Mouse (Mus musculus) bone marrow, adult 2 months (tissue): ENCODE data around the gene Rab35. TPM values are rescaled to one million over a fixed set of nuclear protein-coding genes. Genes with fewer than 3 reads are reported as not detected.

ENCODE experiments used
- H3K27ac ChIP-seq: fragments of 200-500 bp; 2 replicates; pipeline ENCODE4 v1.5.1; 2012; ENCODE audit warnings: low read depth, mild to moderate bottlenecking, control low read depth, inconsistent platforms, low read length; ENCODE audit not compliant: control insufficient read depth, poor library complexity, insufficient read depth
- H3K4me1 ChIP-seq: fragments of 200-500 bp; 2 replicates; pipeline ENCODE4 v1.6.1; 2011; ENCODE audit warnings: low read length; ENCODE audit not compliant: control insufficient read depth, insufficient read depth
- H3K4me3 ChIP-seq: fragments of 200-500 bp; replicated peaks from 2 replicates; pipeline ENCODE3; 2011; ENCODE audit warnings: mild to moderate bottlenecking, low read depth, low read length, control low read depth; ENCODE audit not compliant: control insufficient read depth
- CTCF ChIP-seq: fragments of 200-500 bp; IDR thresholded peaks from 2 replicates; pipeline ENCODE4 v1.5.1; 2011; ENCODE audit warnings: low read length, control low read depth; ENCODE audit not compliant: control insufficient read depth, insufficient read depth
- POLR2A ChIP-seq: fragments of 200-500 bp; IDR thresholded peaks from 2 replicates; pipeline ENCODE4 v1.6.1; 2011; ENCODE audit warnings: low read depth, mild to moderate bottlenecking, control low read depth, low read length, borderline replicate concordance; ENCODE audit not compliant: control insufficient read depth
- WGBS: fragments of 180-500 bp; shearing (Covaris S2); methylation state at CpG from one replicate; pipeline ENCODE4 v1.1.7; 2018; 5-methylcytosine and 5-hydroxymethylcytosine counted together
- polyA plus RNA-seq: library from polyadenylated mRNA; stranded (reverse); fragments of >200 nt; gene quantifications from 2 replicates; pipeline ENCODE4 v1.2.4, GENCODE M21; 2011; ENCODE audit warnings: low replicate concordance; ENCODE audit not compliant: missing spikeins, insufficient read depth, insufficient read length

Gene Rab35
- 22.3 and 32.5 TPM in 2 replicates for polyA plus RNA-seq

DNA sequence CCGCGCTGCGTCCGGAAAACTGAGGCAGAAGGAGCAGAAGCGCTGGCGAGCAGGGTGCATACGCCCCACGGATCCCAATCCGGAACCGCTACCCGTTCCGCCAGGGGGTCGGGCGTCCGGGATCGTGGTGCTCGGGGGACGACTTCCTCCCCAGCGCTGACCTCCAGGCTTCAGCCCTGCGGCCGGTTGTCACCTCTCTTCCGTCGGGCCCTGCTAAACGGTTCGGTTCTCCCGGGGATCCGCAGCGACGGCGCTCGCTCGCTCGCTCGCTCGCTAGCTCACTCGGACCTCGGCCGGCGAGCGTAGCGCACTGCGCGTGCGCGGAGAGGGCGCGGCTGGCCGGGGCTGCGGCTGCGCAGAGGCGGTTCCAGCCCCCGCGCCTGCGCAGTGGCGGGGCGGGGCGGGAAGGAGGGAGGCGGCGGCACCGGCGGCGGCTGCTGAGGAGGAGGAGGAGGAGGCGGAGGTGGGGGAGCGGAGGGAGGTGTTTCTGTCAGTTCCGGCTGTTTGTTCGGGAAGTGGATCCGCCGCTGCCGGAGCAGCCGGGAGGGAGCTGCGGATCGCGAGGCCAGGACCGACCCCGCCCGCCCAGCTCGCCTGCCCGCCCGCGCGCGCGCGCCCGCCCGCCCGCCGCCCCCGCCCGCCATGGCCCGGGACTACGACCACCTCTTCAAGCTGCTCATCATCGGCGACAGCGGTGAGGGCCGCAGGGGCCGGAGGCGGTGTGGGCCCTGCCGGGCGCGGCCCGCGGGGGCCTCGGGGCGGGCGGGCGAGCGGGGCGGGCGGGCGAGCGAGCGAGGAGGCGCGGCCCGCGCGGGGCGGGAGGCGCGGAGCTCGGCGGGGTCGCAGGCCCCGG is at the start of gene Rab35:
Rab35 (plus strand) TSS at position 404 of the 853 bp plus-strand sequence.
- no peak for TF ChIP-seq CTCF
- TF ChIP-seq POLR2A: peak; percentile 76; the same call in 1 of the 2 replicates
- peaks cover 18% of the 10 kb centered on the region for H3K4me1 ChIP-seq
- H3K27ac ChIP-seq: peak within 1 kb of the TSS; percentile 96
- peak within 1 kb of the TSS; percentile 86 for H3K4me3 ChIP-seq
- WGBS: 1% methylated on average over 118 of the region's 125 CpGs

DNA sequence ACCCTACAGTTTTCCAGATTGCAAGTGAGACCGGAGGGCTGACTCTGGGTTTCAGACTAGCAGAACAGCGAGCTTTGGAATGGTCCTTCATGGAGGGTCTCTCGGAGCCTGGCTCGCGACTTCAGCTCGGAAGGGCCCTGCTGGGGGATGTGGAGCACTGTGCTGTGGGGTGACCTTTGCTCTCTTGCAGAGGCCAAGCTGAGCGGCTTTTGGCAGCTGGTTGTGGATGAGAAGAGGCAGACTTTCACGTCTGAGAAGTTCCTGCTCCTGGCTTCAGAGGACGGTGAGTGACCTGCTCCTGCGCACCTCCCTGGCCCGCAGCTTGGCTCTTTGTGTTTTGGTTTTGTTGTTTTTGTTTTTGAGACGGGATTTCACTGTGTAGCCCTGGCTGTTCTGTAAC is 46.1 kb upstream of the Rab35 start:
- Histone ChIP-seq H3K4me3 (no peak overlapping the region), H3K4me1 (no peaks in the 10 kb centered on the region), H3K27ac (no peak overlapping the region)
- 91% methylated on average over 12 of the region's 12 CpGs for WGBS
- no peak for TF ChIP-seq POLR2A
- TF ChIP-seq CTCF: no peak

DNA sequence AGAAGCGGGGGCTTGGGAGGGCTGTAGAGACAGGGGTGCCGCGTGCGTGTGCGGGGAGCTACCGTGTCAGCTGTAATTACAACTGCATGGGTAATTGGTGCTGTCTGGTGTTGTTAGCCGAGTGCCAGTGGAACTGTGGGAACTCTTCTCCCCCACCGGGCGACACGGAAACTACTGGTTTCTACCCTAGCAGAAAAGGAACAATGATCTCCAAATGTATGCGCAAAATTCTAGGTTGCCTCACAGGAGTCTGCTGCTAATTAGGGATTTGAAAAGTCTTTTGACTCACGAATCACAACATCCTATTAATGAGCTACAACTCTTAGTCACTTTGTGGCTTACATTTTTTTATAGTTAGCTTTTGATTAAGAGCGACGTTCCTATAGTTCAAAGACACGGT is 45.5 kb upstream of the Rab35 start:
- TF ChIP-seq CTCF (no peak), POLR2A (no peak)
- WGBS: 92% methylated on average over 15 of the region's 15 CpGs
- H3K4me3 ChIP-seq: no peak overlapping the region
- no peak overlapping the region for H3K27ac ChIP-seq
- H3K4me1 ChIP-seq: no peaks in the 10 kb centered on the region

GRCm38 (mm10) chr5:115586780-115587179 is 44.9 kb upstream of the Rab35 start:
- H3K4me3 ChIP-seq: no peak overlapping the region
- no peaks in the 10 kb centered on the region for H3K4me1 ChIP-seq
- 95% methylated on average over 2 of the region's 2 CpGs for WGBS
- TF ChIP-seq POLR2A: no peak
- no peak for TF ChIP-seq CTCF
- no peak overlapping the region for H3K27ac ChIP-seq

- Histone ChIP-seq H3K4me3 (no peak overlapping the region), H3K27ac (no peak overlapping the region), H3K4me1 (no peaks in the 10 kb centered on the region)
- WGBS: 24% methylated on average over 11 of the region's 11 CpGs
- TF ChIP-seq POLR2A: no peak
- no peak for TF ChIP-seq CTCF
These were observed 40.7 kb upstream of the Rab35 start for GRCm38 (mm10) chr5:115591028-115591427.

DNA sequence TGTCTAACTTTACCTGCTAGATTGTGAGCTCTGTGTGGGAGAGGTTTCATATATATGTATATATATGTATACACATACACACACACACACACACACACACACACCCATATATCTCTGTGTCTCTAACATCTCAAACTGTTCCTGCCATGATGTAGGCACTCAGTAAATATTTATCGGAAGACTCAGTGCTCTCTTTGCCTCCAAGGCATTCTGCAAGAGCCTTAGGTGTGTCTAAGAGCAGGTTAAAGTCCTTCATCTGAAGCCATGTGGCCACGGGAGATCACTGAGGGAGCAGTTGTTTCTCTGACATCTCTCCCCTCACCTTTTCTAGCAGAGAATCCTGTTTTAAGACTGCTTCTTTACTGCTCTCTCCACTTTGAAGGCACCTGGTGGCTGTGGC is 40.2 kb upstream of the Rab35 start:
- no peaks in the 10 kb centered on the region for H3K4me1 ChIP-seq
- 93% methylated on average over 2 of the region's 2 CpGs for WGBS

GRCm38 (mm10) chr5:115603561-115603960 is 28.1 kb upstream of the Rab35 start:
- WGBS: 85% methylated on average over 6 of the region's 6 CpGs
- no peaks in the 10 kb centered on the region for H3K4me1 ChIP-seq
- no peak for TF ChIP-seq POLR2A
- TF ChIP-seq CTCF: no peak
- no peak overlapping the region for H3K4me3 ChIP-seq
- no peak overlapping the region for H3K27ac ChIP-seq

More for the DNA sequence above, 40.2 kb upstream of the Rab35 start:
- no peak overlapping the region for H3K4me3 ChIP-seq
- H3K27ac ChIP-seq: no peak overlapping the region
- TF ChIP-seq POLR2A: no peak
- TF ChIP-seq CTCF: no peak

DNA sequence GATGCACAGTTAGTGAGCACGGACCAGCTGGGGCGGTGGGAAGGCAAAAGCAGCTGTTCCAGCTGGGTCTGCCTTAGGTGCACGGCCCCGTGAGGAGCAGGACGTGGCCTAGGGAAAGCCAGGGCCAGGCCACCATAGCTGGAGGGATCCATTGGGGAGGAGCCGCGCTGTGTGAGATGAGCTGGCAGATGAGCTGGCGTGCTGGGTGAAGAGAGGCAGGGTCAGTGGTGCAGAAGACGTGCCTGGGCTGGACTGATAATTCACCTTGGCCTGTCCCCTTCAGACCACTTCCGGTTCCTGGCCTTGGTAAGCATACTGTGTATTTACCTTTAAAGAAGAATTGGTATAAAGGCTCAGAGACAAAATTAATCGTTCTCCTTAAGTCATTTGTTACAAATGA is 20.1 kb upstream of the Rab35 start:
- TF ChIP-seq CTCF: no peak
- TF ChIP-seq POLR2A: no peak
- Histone ChIP-seq H3K27ac (peak overlapping the region; percentile 24), H3K4me3 (no peak overlapping the region), H3K4me1 (no peaks in the 10 kb centered on the region; the same call in 1 of the 2 replicates)
- 75% methylated on average over 11 of the region's 11 CpGs for WGBS

GRCm38 (mm10) chr5:115613332-115613731 is 18.4 kb upstream of the Rab35 start:
- Histone ChIP-seq H3K4me1 (no peaks in the 10 kb centered on the region; the same call in 1 of the 2 replicates), H3K27ac (no peak overlapping the region), H3K4me3 (no peak overlapping the region)
- 88% methylated on average over 9 of the region's 9 CpGs for WGBS
- TF ChIP-seq CTCF (no peak), POLR2A (no peak)
